Mouse (Mus musculus) neutrophil, adult 5-6 weeks (primary cell): ENCODE measurements around the gene Zfhx3. TPM values are rescaled to one million over a fixed set of nuclear protein-coding genes. Genes with fewer than 3 reads are reported as not detected.

ENCODE experiments used
- ATAC-seq: fragments of 151-379, 151-347 bp; 2 replicates; pipeline ENCODE4 v1.8.0; 2017; ENCODE audit warnings: mild to moderate bottlenecking, moderate TSS enrichment; ENCODE audit not compliant: insufficient number of reproducible peaks, poor library complexity, low FRiP score, severe bottlenecking; ENCODE audit errors: extremely low read depth
- total RNA-seq: library from RNA; stranded (forward); fragments of 200-1000 nt; gene quantifications from 2 replicates; pipeline ENCODE4 v1.2.3, GENCODE M21; 2017

Zfhx3 gene
- total RNA-seq, 1 experiment from 2014 or later: 1.7 TPM

GRCm38 (mm10) chr8:108820634-108821033 is 878.2 kb downstream of the Zfhx3 start:
- peak; percentile 62; the same call in 1 of the 2 replicates for ATAC-seq

- ATAC-seq: no peak
Measured at GRCm38 (mm10) chr8:108822841-108823266, 880.4 kb downstream of the Zfhx3 start.

GRCm38 (mm10) chr8:108824049-108824448 is 881.6 kb downstream of the Zfhx3 start:
- no peak for ATAC-seq

- no peak for ATAC-seq
Measured at GRCm38 (mm10) chr8:108826414-108826813, 884.0 kb downstream of the Zfhx3 start.

GRCm38 (mm10) chr8:108827428-108827827 is 885.0 kb downstream of the Zfhx3 start:
- ATAC-seq: no peak

GRCm38 (mm10) chr8:108829305-108829717 is 886.9 kb downstream of the Zfhx3 start:
- no peak for ATAC-seq

GRCm38 (mm10) chr8:108835143-108835542 is 892.7 kb downstream of the Zfhx3 start:
- ATAC-seq: no peak

GRCm38 (mm10) chr8:108837788-108838187 is 895.3 kb downstream of the Zfhx3 start:
- no peak for ATAC-seq

- no peak for ATAC-seq
Measured at GRCm38 (mm10) chr8:108838761-108839160, 896.3 kb downstream of the Zfhx3 start.

- ATAC-seq: no peak
Measured at GRCm38 (mm10) chr8:108842307-108842706, 899.9 kb downstream of the Zfhx3 start.

GRCm38 (mm10) chr8:108846174-108846573 is 903.7 kb downstream of the Zfhx3 start:
- no peak for ATAC-seq

GRCm38 (mm10) chr8:108846827-108847226 is 904.4 kb downstream of the Zfhx3 start:
- no peak for ATAC-seq

GRCm38 (mm10) chr8:108847356-108847755 is 904.9 kb downstream of the Zfhx3 start:
- 0 out of 2 replicates have a peak, but pooled peaks have one; percentile 6 for ATAC-seq

- no peak for ATAC-seq
Measured at GRCm38 (mm10) chr8:108848484-108848883, 906.0 kb downstream of the Zfhx3 start.

GRCm38 (mm10) chr8:108853028-108853427 is 910.6 kb downstream of the Zfhx3 start:
- no peak for ATAC-seq

- ATAC-seq: no peak
Measured at GRCm38 (mm10) chr8:108854444-108855102, 912.1 kb downstream of the Zfhx3 start.

GRCm38 (mm10) chr8:108859001-108859400 is 916.6 kb downstream of the Zfhx3 start:
- no peak for ATAC-seq

GRCm38 (mm10) chr8:108859983-108860382 is 917.5 kb downstream of the Zfhx3 start:
- ATAC-seq: no peak

- ATAC-seq: no peak
Measured at GRCm38 (mm10) chr8:108863440-108863839, 921.0 kb downstream of the Zfhx3 start.

GRCm38 (mm10) chr8:108866430-108866829 is 924.0 kb downstream of the Zfhx3 start:
- ATAC-seq: no peak
